In the genomic region with DNA sequence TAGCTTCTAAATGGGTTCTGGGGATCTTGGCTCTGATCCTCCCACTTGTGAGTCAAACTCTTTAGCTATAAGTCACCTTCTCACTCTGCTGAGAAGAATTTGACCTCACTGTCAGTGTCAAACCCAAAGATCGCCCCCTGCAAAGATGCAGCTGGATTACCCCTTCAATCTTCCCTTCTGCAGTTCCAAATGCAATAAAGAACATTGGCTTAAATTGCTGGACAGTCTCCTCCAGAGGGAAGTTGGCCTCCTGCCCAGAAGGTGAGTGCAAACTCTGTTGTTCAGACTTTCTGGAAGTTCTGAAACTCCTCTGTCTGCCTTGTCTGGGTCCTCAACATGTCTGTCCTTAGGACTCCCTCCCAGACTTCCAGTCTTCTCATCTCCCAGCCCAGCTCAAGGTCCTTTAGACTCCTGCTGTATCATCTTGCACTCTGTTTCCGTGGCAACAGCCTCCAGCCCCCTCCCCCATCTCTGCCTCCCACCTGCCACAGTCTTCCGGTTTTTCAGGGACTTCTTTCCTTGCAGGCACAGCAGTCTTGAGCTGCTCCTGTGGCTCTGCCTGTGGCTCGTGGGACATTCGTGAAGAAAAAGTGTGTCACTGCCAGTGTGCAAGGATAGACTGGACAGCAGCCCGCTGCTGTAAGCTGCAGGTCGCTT, we compare ENCODE assay signal across 12 mouse cellular contexts. TPM values are rescaled to one million over a fixed set of nuclear protein-coding genes. Genes with fewer than 3 reads are reported as not detected.
DNase-seq lines count a peak whose midpoint lies in the region; ATAC-seq lines count a peak whose summit lies in the region.
"Had no signal": no experiment of that assay in that cellular context is flagged by ENCODE, and none has a peak within 500 bp of the region (broad histone marks: within the 10 kb centered on the region; RNA-seq: fewer than 3 reads in every experiment).

No protein-coding gene starts in this region.

- H3K27ac ChIP-seq in forebrain, embryonic 12.5 days, result 0 out of 2 replicates have a peak overlapping the region, but pooled peaks have one; percentile 19
- H3K27ac ChIP-seq in limb, embryonic 11.5 days (replicated peaks; ENCODE audit: low read depth, low read length), result no peak overlapping the region
- H3K27ac ChIP-seq: macrophage had no signal

- H3K9ac ChIP-seq in forebrain, embryonic 12.5 days, result no peak overlapping the region; the same call in 1 of the 2 replicates
- no peak overlapping the region; the same call in 1 of the 2 replicates for H3K9ac ChIP-seq in limb, embryonic 11.5 days (ENCODE audit: low read length)

- no peaks in the 10 kb centered on the region for H3K9me3 ChIP-seq in forebrain, embryonic 12.5 days
- H3K9me3 ChIP-seq in limb, embryonic 11.5 days (ENCODE audit: control insufficient read depth, low read length), result no peaks in the 10 kb centered on the region
- H3K9me3 ChIP-seq: G1E had no signal

- peaks cover 10% of the 10 kb centered on the region for H3K4me1 ChIP-seq in forebrain, embryonic 12.5 days
- peaks cover 4% of the 10 kb centered on the region for H3K4me1 ChIP-seq in limb, embryonic 11.5 days (ENCODE audit: control insufficient read depth, insufficient read depth, low read length)

- 20% methylated on average over 7 of the region's 7 CpGs for WGBS in forebrain, embryonic 12.5 days
- 31% methylated on average over 7 of the region's 7 CpGs for WGBS in limb, embryonic 11.5 days

- peak overlapping the region; percentile 40 for H3K4me2 ChIP-seq in forebrain, embryonic 12.5 days
- no peak overlapping the region for H3K4me2 ChIP-seq in limb, embryonic 11.5 days (ENCODE audit: low read depth, severe bottlenecking)

- no peaks in the 10 kb centered on the region for H3K36me3 ChIP-seq in forebrain, embryonic 12.5 days (replicated peaks)
- no peaks in the 10 kb centered on the region for H3K36me3 ChIP-seq in limb, embryonic 11.5 days (ENCODE audit: control insufficient read depth, insufficient read depth, low read length)
- H3K36me3 ChIP-seq: G1E had no signal

- peak; percentile 76; the same call in 1 of the 2 replicates for ATAC-seq in forebrain, embryonic 12.5 days (ENCODE audit: low FRiP score)
- peak; percentile 68 for ATAC-seq in limb, embryonic 11.5 days (ENCODE audit: insufficient number of reproducible peaks, low FRiP score, low TSS enrichment, low read depth)
- ATAC-seq in CD4-positive, CD25-positive, alpha-beta regulatory T cell, adult 4 months, result no peak

- DNase-seq in left cerebral cortex, postnatal 14 days (ENCODE audit: low spot score in 2 of 2), result peak; percentile 49 to 66
- DNase-seq in left cerebral cortex, adult 11 months (ENCODE audit: low spot score), result no peak
- peak; percentile 55 for DNase-seq in limb, embryonic 11.5 days (ENCODE audit: low spot score)
- peak; percentile 25 for DNase-seq in right cerebral cortex, postnatal 25 days
- no peak for DNase-seq in lung, postnatal 10 days
- no peak for DNase-seq in c-Kit-positive CD71-positive TER-119-positive erythroid progenitor cells, embryonic 14.5 days (ENCODE audit: low spot score)

- H3K27me3 ChIP-seq in forebrain, embryonic 12.5 days, result no peaks in the 10 kb centered on the region
- H3K27me3 ChIP-seq in limb, embryonic 11.5 days (ENCODE audit: control insufficient read depth, insufficient read depth, low read length), result no peaks in the 10 kb centered on the region

- no peak overlapping the region for H3K4me3 ChIP-seq in forebrain, embryonic 12.5 days (replicated peaks)
- no peak overlapping the region for H3K4me3 ChIP-seq in limb, embryonic 11.5 days (ENCODE audit: low read depth, low read length)

- intact Hi-C loops in left cerebral cortex, postnatal 14 days (cut with DNase I), result no loop called here

RNA-seq across cellular contexts. Expression of a gene that starts 1.3 kb away (rescaled TPM):
- under 1 TPM; 0.42 to 0.53 TPM for total RNA-seq in left cerebral cortex, postnatal 14 days (2021)
- polyA plus RNA-seq in forebrain, embryonic 12.5 days (2016; fragmentation: Nextera tagmentation; extraction: Ambion mirVana), result 0.32 and 0.46 TPM in 2 replicates
- not detected in 2 replicates for polyA plus RNA-seq in limb, embryonic 11.5 days (2014; fragmentation: Nextera tagmentation; extraction: Ambion mirVana)
- polyA plus RNA-seq in CD4-positive, CD25-positive, alpha-beta regulatory T cell, adult 4 months (2017; shearing (Covaris generic)), result not detected
- total RNA-seq: common myeloid progenitor, adult 5-6 weeks; G1E had no signal
- polyA plus RNA-seq: G1E; macrophage; stomach, embryonic 16.5 days had no signal

RNA-seq across cellular contexts. Expression of a gene that starts 8.7 kb away (rescaled TPM):
- under 1 TPM in 1 of 2 experiments, not detected in 1; 0.24 TPM for total RNA-seq in left cerebral cortex, postnatal 14 days (2021)
- polyA plus RNA-seq in forebrain, embryonic 12.5 days (2016; fragmentation: Nextera tagmentation; extraction: Ambion mirVana), result 0.13 TPM in 1 of 2 replicates, not detected in the other
- 0.09 TPM in 1 of 2 replicates, not detected in the other for polyA plus RNA-seq in limb, embryonic 11.5 days (2014; fragmentation: Nextera tagmentation; extraction: Ambion mirVana)
- polyA plus RNA-seq in CD4-positive, CD25-positive, alpha-beta regulatory T cell, adult 4 months (2017; shearing (Covaris generic)), result not detected
- polyA plus RNA-seq: G1E had no signal

RNA-seq across cellular contexts. Expression of a gene that starts 15.3 kb away (rescaled TPM):
- 10 to 100 TPM; 16.3 to 18.6 TPM for total RNA-seq in left cerebral cortex, postnatal 14 days (2021)
- polyA plus RNA-seq in forebrain, embryonic 12.5 days (2016; fragmentation: Nextera tagmentation; extraction: Ambion mirVana), result 6.7 and 7.0 TPM in 2 replicates
- 11.0 and 14.1 TPM in 2 replicates for polyA plus RNA-seq in limb, embryonic 11.5 days (2014; fragmentation: Nextera tagmentation; extraction: Ambion mirVana)
- not detected for polyA plus RNA-seq in CD4-positive, CD25-positive, alpha-beta regulatory T cell, adult 4 months (2017; shearing (Covaris generic))
- total RNA-seq: G1E had no signal
- polyA plus RNA-seq: G1E had no signal

RNA-seq across cellular contexts. Expression of a gene that starts 19.2 kb away (rescaled TPM):
- 10 to 100 TPM; 27.5 to 28.6 TPM for total RNA-seq in left cerebral cortex, postnatal 14 days (2021)
- 44.6 and 44.8 TPM in 2 replicates for polyA plus RNA-seq in forebrain, embryonic 12.5 days (2016; fragmentation: Nextera tagmentation; extraction: Ambion mirVana)
- polyA plus RNA-seq in limb, embryonic 11.5 days (2014; fragmentation: Nextera tagmentation; extraction: Ambion mirVana), result 31.9 and 36.5 TPM in 2 replicates
- polyA plus RNA-seq in CD4-positive, CD25-positive, alpha-beta regulatory T cell, adult 4 months (2017; shearing (Covaris generic)), result 10 to 100 TPM; 20.3 to 32.6 TPM

RNA-seq across cellular contexts. Expression of a gene that starts 26.1 kb away (rescaled TPM):
- 10 to 100 TPM; 39.2 to 50.8 TPM for total RNA-seq in left cerebral cortex, postnatal 14 days (2021)
- 28.7 and 29.3 TPM in 2 replicates for polyA plus RNA-seq in forebrain, embryonic 12.5 days (2016; fragmentation: Nextera tagmentation; extraction: Ambion mirVana)
- polyA plus RNA-seq in limb, embryonic 11.5 days (2014; fragmentation: Nextera tagmentation; extraction: Ambion mirVana), result 20.3 and 27.9 TPM in 2 replicates
- polyA plus RNA-seq in CD4-positive, CD25-positive, alpha-beta regulatory T cell, adult 4 months (2017; shearing (Covaris generic)), result 100 to 1,000 TPM; 190 to 257 TPM

Comparison
In these comparisons a context has a peak if more than half of its experiments do, and no peak if none do; other contexts are left out.
1. DNase-seq: peak in left cerebral cortex, postnatal 14 days (2 of 2), limb, embryonic 11.5 days (single experiment) and right cerebral cortex, postnatal 25 days (single experiment); none in left cerebral cortex, adult 11 months (single experiment), lung, postnatal 10 days (single experiment) and c-Kit-positive CD71-positive TER-119-positive erythroid progenitor cells, embryonic 14.5 days (single experiment).